Mouse (Mus musculus): ENCODE measurements around the gene Gm9112.
A peak's percentile ranks its signal among the peaks of the same experiment; 100 is the strongest.
"Not testable (repeated sequence)": the region's sequence is repeated elsewhere in the genome, so short reads cannot be mapped to it uniquely, and the experiment has no call there.

Gm9112 gene

DNA sequence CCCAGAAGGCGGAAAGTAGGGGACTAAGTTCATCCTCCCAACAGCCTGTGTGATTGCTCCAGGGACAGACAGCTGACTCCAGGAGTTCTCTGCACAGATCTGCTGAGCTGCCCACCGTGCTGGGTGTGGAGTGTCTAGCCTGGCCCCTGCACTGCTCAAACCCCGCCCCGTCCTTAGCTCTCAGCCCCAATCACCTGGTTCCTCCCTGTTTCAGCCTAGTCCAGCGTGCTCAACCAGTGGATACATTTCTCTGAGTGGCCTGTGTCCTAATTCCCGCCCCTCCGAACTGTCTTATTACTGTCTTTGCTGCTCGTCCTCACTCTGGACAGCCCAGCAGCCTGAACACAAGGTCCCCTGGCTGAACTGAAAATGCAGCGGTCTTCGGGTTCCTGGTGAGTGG lies at the start of gene Gm9112, which contains the start of gene Dmrtc1b:
TSS of gene Gm9112 (minus strand) at position 101 of the 400 bp plus-strand sequence.
TSS of gene Dmrtc1b (plus strand) at position 331 of the 400 bp plus-strand sequence.
- DNase-seq (ENCODE audit: low spot score), result not testable (repeated sequence)

DNA sequence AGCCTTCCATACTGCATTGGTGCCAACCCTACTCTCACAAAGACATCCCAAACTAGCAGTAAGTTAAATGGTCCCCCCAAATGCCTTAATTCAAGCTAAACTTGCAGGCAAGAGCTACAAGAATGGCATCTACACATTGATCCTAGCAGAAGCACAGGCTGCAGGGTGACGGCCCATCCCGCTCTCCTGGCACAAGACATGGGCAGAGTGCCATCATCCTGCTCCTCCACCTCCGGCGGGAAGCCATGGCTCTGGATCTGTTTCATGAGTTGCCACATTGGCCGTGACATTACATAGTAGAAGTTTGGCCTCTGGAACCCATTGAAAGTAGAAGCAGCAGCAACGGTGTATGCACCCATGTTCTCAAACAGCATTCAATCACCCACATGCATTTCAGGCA lies 16.8 kb upstream of the Gm9112 start:
- not testable (repeated sequence) for DNase-seq (ENCODE audit: low spot score)

DNA sequence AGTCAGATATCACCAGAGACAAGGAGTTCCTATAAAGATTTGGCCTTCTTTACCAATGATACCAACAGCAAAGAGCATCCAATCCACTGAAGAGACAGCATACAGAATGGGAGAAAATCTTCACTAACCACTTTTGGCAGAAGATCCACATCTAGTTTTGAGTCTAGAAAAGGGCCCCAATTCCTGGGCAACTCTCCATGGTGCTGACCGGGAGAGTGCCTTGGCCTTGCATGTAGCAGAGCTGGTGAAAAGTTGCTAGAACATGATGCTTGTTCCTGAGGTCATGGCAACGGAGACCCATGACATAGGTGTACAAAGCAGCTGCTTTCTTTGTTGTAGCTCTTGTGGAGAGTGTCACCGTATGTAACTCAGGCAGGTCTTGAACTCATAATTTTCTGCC lies 6.8 kb downstream of the Gm9112 start:
- peak; percentile 9 for DNase-seq (ENCODE audit: low spot score)

DNA sequence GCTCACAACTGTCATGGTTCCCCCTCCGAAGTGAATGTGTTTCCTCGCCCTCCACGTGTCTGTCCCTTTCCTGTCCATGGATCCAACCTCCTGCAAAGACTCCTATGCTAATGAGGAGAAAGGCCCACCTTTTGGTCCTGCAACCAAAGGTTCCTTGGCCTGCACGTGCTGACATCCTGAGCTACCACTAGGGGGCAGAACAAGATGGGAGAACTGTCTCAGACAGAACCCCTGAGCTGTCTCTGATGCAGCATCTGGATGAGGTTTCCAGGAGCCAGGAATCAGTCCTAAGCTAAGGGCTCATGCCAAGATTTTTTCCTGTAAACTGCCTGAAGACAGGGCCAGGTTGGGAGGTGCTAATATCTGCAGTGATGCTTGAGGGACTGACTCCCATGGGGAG lies 18.2 kb downstream of the Gm9112 start:
- peak; percentile 60 for DNase-seq (ENCODE audit: low spot score)

DNA sequence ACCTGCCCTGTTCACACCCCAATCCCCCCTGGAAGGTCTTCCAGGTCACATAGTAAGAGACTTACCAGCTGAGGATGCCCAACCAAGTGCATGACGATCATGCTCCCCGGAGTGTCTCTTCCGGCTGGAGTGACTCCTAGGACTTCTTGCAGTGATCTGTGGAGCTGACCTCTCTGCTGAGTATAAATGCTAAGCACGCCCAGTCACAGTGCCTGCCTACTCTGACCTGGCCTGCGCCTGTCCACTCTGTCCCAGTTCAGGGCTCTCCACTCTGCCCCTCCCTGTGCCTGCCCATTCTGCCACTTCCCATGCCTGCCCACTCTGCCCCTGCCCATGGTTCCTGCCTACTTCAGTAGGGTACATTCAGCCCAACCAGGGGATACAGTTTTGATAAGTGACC lies 20.6 kb downstream of the Gm9112 start, which contains the start of gene Gm3880:
TSS of gene Gm3880 (minus strand) at position 101 of the 400 bp plus-strand sequence.
- not testable (repeated sequence) for DNase-seq (ENCODE audit: low spot score)

DNA sequence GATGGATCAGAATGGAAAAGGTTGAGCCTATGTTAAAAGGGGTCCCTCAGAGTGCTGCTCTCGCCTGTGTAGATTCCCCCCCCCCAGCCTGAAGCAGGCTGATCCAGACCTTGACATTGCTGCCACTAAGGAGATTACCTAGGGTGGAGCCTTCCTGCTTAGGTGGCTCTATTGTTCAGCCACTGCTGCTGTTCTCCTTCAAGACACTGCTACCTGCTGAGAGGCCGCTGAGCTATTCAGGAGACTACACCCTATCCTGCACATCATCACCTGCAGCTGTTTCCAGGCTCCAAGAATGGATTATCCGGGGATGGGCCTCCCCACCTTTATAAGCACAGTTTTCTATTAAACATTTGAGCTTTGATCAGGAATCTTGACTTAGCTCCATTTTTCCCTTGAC lies 22.7 kb downstream of the Gm9112 start:
- not testable (repeated sequence) for DNase-seq (ENCODE audit: low spot score)

DNA sequence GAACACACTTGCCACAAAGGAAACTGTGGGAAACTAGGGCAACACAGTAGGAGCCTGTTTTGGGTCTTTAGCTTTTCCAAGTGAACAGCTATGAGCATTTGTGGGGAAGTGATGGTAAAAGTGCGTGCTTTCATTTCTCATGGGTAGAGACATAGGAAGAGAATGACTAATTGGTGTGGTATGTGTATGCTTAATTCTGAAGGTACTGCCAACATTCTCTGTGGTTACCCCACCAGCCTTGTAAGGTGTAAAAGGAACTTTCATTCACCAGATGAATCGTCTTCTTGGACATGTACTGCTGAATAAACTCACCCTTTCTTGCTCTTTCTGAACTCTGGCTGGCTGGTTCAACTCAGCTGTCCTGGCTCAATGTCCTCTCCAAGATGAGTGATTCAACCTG lies 40.8 kb downstream of the Gm9112 start:
- DNase-seq (ENCODE audit: low spot score), result no peak

DNA sequence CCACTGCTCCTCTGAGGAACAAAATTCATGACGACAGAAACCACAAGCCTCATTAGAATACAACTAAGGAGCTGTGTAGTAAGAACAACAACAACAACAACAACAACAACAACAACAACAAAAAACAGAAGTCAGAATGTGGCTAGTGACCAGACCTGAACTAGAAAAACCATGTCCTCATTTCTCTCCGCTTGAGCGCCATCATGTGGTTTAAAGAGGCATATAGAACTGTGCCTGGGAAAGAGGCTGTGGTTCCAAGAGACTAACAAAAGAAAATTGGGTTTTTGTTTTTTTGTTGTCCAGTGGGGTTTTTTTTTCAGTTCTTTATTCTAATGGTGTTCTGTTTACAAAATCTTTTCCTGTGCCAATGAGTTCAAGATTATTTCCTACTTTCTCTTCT lies 46.7 kb downstream of the Gm9112 start:
- peak; percentile 4 for DNase-seq (ENCODE audit: low spot score)

All from embryo, embryonic 10 days (tissue).